Mouse (Mus musculus): Measurements from ENCODE around the gene Cox7a2. TPM values are rescaled to one million over a fixed set of nuclear protein-coding genes. Genes with fewer than 3 reads are reported as not detected.
A peak's percentile ranks its signal among the peaks of the same experiment; 100 is the strongest.

Cox7a2 gene
- polyA plus RNA-seq, 1 experiment from 2014 or later, result 572 TPM

GRCm38 (mm10) chr9:79784439-79784838, 24.8 kb upstream of the Cox7a2 start:
- Histone ChIP-seq H3K9ac (no peak overlapping the region), H3K27ac (no peak overlapping the region), H3K4me2 (no peak overlapping the region), H3K9me3 (replicated peaks) (no peaks in the 10 kb centered on the region), H3K4me1 (peaks cover 16% of the 10 kb centered on the region; the same call in 1 of the 2 replicates), H3K27me3 (replicated peaks) (no peaks in the 10 kb centered on the region), H3K36me3 (0 out of 2 replicates have a peak, but pooled peaks cover 2% of the 10 kb centered on the region), H3K4me3 (no peak overlapping the region)
- no peak for ATAC-seq
- WGBS (ENCODE audit: insufficient replicate concordance), result 70% methylated on average over 3 of the region's 3 CpGs

- H3K27ac ChIP-seq, result no peak overlapping the region
- H3K4me3 ChIP-seq, result no peak overlapping the region
- no peak overlapping the region for H3K4me2 ChIP-seq
- H3K36me3 ChIP-seq, result peaks cover 15% of the 10 kb centered on the region
- no peaks in the 10 kb centered on the region; the same call in 1 of the 2 replicates for H3K4me1 ChIP-seq
- ATAC-seq, result no peak
- no peaks in the 10 kb centered on the region for H3K27me3 ChIP-seq (replicated peaks)
- 60% methylated on average over 2 of the region's 2 CpGs for WGBS (ENCODE audit: insufficient replicate concordance)
- no peaks in the 10 kb centered on the region for H3K9me3 ChIP-seq (replicated peaks)
- H3K9ac ChIP-seq, result no peak overlapping the region
Observed at GRCm38 (mm10) chr9:79779354-79779753, 19.7 kb upstream of the Cox7a2 start.

- Histone ChIP-seq H3K27me3 (replicated peaks) (no peaks in the 10 kb centered on the region), H3K4me1 (no peaks in the 10 kb centered on the region), H3K27ac (no peak overlapping the region), H3K4me2 (no peak overlapping the region), H3K9ac (no peak overlapping the region), H3K4me3 (no peak overlapping the region), H3K9me3 (replicated peaks) (no peaks in the 10 kb centered on the region), H3K36me3 (peaks cover 6% of the 10 kb centered on the region; the same call in 1 of the 2 replicates)
- WGBS (ENCODE audit: insufficient replicate concordance), result 83% methylated on average over 5 of the region's 5 CpGs
- ATAC-seq, result no peak
Observed at GRCm38 (mm10) chr9:79766991-79767545, 7.4 kb upstream of the Cox7a2 start.

DNA sequence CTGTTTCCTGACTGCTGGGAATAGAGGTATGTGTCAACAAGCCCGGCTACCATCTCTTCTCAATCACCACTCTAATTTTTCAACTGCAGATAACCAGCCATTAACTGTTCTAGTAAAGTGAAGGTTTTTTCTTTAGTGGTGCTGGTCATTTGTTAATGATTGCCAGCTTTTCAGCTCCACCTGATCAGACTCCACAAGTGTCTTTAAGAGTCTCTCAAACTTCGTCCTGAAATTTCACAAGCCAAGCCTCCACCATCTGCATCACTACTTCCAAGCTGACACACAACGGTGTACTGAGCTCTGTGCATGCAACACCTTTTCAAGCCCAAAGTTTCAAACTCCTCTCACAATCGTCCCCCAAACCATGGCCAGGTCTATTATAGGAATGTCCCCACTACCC, 5.7 kb upstream of the Cox7a2 start:
- ATAC-seq, result no peak
- Histone ChIP-seq H3K27me3 (replicated peaks) (no peaks in the 10 kb centered on the region), H3K4me2 (no peak overlapping the region), H3K9me3 (replicated peaks) (no peaks in the 10 kb centered on the region), H3K27ac (no peak overlapping the region), H3K4me3 (no peak overlapping the region), H3K4me1 (peaks cover 3% of the 10 kb centered on the region; the same call in 1 of the 2 replicates), H3K9ac (no peak overlapping the region), H3K36me3 (peaks cover 1% of the 10 kb centered on the region; the same call in 1 of the 2 replicates)
- 75% methylated on average over 4 of the region's 4 CpGs for WGBS (ENCODE audit: insufficient replicate concordance)

- 72% methylated on average over 6 of the region's 6 CpGs for WGBS (ENCODE audit: insufficient replicate concordance)
- no peaks in the 10 kb centered on the region for H3K27me3 ChIP-seq (replicated peaks)
- no peaks in the 10 kb centered on the region for H3K9me3 ChIP-seq (replicated peaks)
- no peak overlapping the region for H3K4me2 ChIP-seq
- H3K4me1 ChIP-seq, result peaks cover 19% of the 10 kb centered on the region
- peaks cover 5% of the 10 kb centered on the region for H3K36me3 ChIP-seq
- H3K27ac ChIP-seq, result no peak overlapping the region
- no peak overlapping the region for H3K4me3 ChIP-seq
- no peak overlapping the region for H3K9ac ChIP-seq
- no peak for ATAC-seq
Observed at GRCm38 (mm10) chr9:79762519-79762918, 2.8 kb upstream of the Cox7a2 start.

GRCm38 (mm10) chr9:79760076-79760475, 398 bp upstream of the Cox7a2 start:
- Histone ChIP-seq H3K9ac (peak overlapping the region; percentile 84), H3K27me3 (replicated peaks) (no peaks in the 10 kb centered on the region), H3K27ac (peak overlapping the region; percentile 72), H3K4me3 (peak overlapping the region; percentile 90), H3K4me2 (peak overlapping the region; percentile 78), H3K9me3 (replicated peaks) (no peaks in the 10 kb centered on the region), H3K36me3 (peaks cover 27% of the 10 kb centered on the region), H3K4me1 (peaks cover 20% of the 10 kb centered on the region)
- 6% methylated on average over 14 of the region's 14 CpGs for WGBS (ENCODE audit: insufficient replicate concordance)
- ATAC-seq, result peak; percentile 20

- Histone ChIP-seq H3K4me3 (no peak overlapping the region), H3K9me3 (replicated peaks) (no peaks in the 10 kb centered on the region), H3K36me3 (peaks cover 54% of the 10 kb centered on the region), H3K27ac (no peak overlapping the region), H3K27me3 (replicated peaks) (no peaks in the 10 kb centered on the region), H3K4me1 (peaks cover 18% of the 10 kb centered on the region), H3K4me2 (no peak overlapping the region), H3K9ac (no peak overlapping the region)
- WGBS (ENCODE audit: insufficient replicate concordance), result 82% methylated on average over 4 of the region's 4 CpGs
- ATAC-seq, result no peak
Observed at GRCm38 (mm10) chr9:79755311-79755710, 4.4 kb downstream of the Cox7a2 start.

GRCm38 (mm10) chr9:79751846-79752245, 7.8 kb downstream of the Cox7a2 start:
- Histone ChIP-seq H3K4me2 (no peak overlapping the region), H3K27ac (no peak overlapping the region), H3K4me3 (no peak overlapping the region), H3K36me3 (peaks cover 47% of the 10 kb centered on the region), H3K27me3 (replicated peaks) (no peaks in the 10 kb centered on the region), H3K9ac (no peak overlapping the region), H3K4me1 (no peaks in the 10 kb centered on the region), H3K9me3 (replicated peaks) (no peaks in the 10 kb centered on the region)
- no peak for ATAC-seq
- WGBS (ENCODE audit: insufficient replicate concordance), result 64% methylated on average over 8 of the region's 8 CpGs

- Histone ChIP-seq H3K4me1 (no peaks in the 10 kb centered on the region), H3K27me3 (replicated peaks) (no peaks in the 10 kb centered on the region), H3K9ac (no peak overlapping the region), H3K9me3 (replicated peaks) (no peaks in the 10 kb centered on the region), H3K4me2 (no peak overlapping the region), H3K4me3 (no peak overlapping the region), H3K36me3 (peaks cover 36% of the 10 kb centered on the region), H3K27ac (no peak overlapping the region)
- WGBS (ENCODE audit: insufficient replicate concordance), result 70% methylated on average over 7 of the region's 7 CpGs
- no peak for ATAC-seq
Observed at GRCm38 (mm10) chr9:79750709-79751108, 9.0 kb downstream of the Cox7a2 start.

DNA sequence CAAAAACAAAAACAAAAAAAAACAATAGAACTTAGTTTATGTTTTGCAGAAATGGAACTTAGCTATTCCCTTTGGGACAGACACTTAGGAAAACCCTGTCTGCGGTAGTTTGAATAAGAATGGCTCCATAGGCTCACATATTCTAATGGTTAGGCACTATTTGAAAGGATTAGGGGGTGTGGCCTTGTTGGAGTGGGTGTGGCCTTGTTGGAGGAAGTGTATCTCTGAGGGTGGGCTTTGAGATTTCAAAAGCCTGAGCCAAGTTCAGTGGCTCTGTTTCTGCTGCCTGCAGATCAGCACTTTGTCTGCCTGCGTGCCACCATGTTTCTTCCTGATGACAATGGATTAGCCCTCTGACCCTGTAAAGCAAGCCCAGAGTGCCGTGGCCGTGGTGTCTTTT, 14.6 kb downstream of the Cox7a2 start:
- no peak for ATAC-seq
- no peak overlapping the region for H3K9ac ChIP-seq
- H3K4me1 ChIP-seq, result no peaks in the 10 kb centered on the region
- no peak overlapping the region for H3K4me3 ChIP-seq
- H3K27me3 ChIP-seq (replicated peaks), result no peaks in the 10 kb centered on the region
- H3K9me3 ChIP-seq (replicated peaks), result no peaks in the 10 kb centered on the region
- no peak overlapping the region for H3K4me2 ChIP-seq
- no peak overlapping the region for H3K27ac ChIP-seq
- H3K36me3 ChIP-seq, result 0 out of 2 replicates have a peak, but pooled peaks cover 3% of the 10 kb centered on the region
- 67% methylated on average over 4 of the region's 4 CpGs for WGBS (ENCODE audit: insufficient replicate concordance)

GRCm38 (mm10) chr9:79735608-79736007, 24.1 kb downstream of the Cox7a2 start:
- ATAC-seq, result no peak

DNA sequence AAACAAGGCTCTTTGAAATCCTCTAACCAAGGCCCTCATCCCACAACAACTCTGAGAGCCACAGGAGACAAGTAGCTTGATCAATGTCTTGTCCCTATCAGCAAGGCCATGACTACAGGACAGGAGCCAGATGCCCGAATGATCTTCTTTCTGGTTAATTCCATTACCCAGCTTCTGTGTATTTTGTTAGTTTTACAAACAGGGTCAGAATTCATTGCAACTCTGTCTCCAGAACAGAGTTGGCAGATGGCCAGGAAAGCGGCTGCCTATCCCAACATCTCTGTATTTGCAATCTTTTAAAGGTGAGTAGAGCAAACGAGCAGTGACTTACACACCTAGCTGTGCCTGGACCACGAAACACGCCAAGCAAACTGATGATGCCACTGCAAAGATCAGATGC, 29.4 kb downstream of the Cox7a2 start:
- H3K4me3 ChIP-seq, result no peak overlapping the region
- no peak overlapping the region for H3K4me2 ChIP-seq
- H3K27me3 ChIP-seq (replicated peaks), result no peaks in the 10 kb centered on the region
- no peaks in the 10 kb centered on the region for H3K9me3 ChIP-seq (replicated peaks)
- H3K27ac ChIP-seq, result no peak overlapping the region
- WGBS (ENCODE audit: insufficient replicate concordance), result 71% methylated on average over 5 of the region's 5 CpGs
- no peaks in the 10 kb centered on the region for H3K4me1 ChIP-seq
- H3K36me3 ChIP-seq, result no peaks in the 10 kb centered on the region
- ATAC-seq, result no peak
- no peak overlapping the region for H3K9ac ChIP-seq

More at GRCm38 (mm10) chr9:79735608-79736007, 24.1 kb downstream of the Cox7a2 start:
- Histone ChIP-seq H3K4me2 (no peak overlapping the region), H3K4me1 (no peaks in the 10 kb centered on the region), H3K36me3 (no peaks in the 10 kb centered on the region), H3K27ac (no peak overlapping the region), H3K4me3 (no peak overlapping the region), H3K9me3 (replicated peaks) (no peaks in the 10 kb centered on the region), H3K27me3 (replicated peaks) (no peaks in the 10 kb centered on the region), H3K9ac (no peak overlapping the region)
- WGBS (ENCODE audit: insufficient replicate concordance), result 69% methylated on average over 6 of the region's 6 CpGs

- no peaks in the 10 kb centered on the region for H3K36me3 ChIP-seq
- no peak overlapping the region for H3K4me3 ChIP-seq
- no peak for ATAC-seq
- 32% methylated on average over 5 of the region's 5 CpGs for WGBS (ENCODE audit: insufficient replicate concordance)
- peaks cover 39% of the 10 kb centered on the region for H3K27me3 ChIP-seq (replicated peaks)
- H3K9ac ChIP-seq, result no peak overlapping the region
- H3K9me3 ChIP-seq (replicated peaks), result no peaks in the 10 kb centered on the region
- H3K27ac ChIP-seq, result no peak overlapping the region
- H3K4me2 ChIP-seq, result no peak overlapping the region
- H3K4me1 ChIP-seq, result no peaks in the 10 kb centered on the region
Observed at GRCm38 (mm10) chr9:79723090-79723489, 36.6 kb downstream of the Cox7a2 start.
